Mouse (Mus musculus) spleen, adult 18-20 months (tissue): ENCODE measurements at regions not wholly inside any gene's neighbourhood (a gene's known extent, or its start where the extent isn't known, plus 50 kb on each side); places are given as distances from the start of the nearest gene placed in this dataset.
"Not testable (repeated sequence)": the region's sequence is repeated elsewhere in the genome, so short reads cannot be mapped to it uniquely, and the experiment has no call there.

ENCODE experiments used
- DNase-seq, 2 experiments: peaks; one replicate each; pipeline ENCODE4 v3.0.0; 2022; ENCODE audit warnings: mixed read lengths in 2 of 2

DNA sequence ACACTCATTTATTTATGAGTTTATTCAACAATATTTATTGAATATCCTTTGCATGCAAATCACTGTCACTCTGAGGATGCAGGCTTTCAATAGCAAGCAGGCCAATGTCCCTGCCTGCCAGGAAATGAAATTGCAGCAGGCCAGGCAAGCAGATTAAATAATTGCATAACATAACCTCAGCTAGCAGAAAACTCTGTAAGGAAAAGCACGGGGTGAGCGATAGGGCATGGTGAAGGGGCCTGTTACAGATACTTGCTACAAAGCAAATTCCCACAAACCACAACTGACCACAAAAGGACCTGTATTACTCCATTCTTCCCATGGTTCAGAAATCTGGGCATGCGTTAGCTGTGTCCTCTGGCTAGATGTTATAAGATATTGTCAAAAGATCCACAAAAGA, 509.8 kb downstream of the Bnc2 start:
- DNase-seq: no peak

DNA sequence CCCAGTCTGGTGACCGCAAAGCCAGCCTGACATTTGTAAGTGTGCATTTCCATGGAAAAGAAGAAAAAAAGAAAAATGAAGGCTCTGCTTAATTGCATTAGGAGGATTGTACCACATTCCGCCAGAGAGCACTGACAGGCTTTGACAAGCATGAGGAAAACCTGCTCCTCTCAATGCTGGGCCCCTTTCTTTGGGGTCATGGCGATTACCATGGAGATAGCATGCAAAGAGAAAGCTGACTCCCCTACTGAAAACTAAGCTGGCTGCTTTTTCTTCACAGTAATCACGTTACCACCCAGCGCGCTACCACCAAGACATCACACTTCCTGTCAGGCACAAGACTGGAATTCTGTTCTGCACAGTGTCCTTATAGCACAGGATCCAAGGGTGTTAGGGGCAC, 502.2 kb downstream of the Bnc2 start:
- DNase-seq: no peak

DNA sequence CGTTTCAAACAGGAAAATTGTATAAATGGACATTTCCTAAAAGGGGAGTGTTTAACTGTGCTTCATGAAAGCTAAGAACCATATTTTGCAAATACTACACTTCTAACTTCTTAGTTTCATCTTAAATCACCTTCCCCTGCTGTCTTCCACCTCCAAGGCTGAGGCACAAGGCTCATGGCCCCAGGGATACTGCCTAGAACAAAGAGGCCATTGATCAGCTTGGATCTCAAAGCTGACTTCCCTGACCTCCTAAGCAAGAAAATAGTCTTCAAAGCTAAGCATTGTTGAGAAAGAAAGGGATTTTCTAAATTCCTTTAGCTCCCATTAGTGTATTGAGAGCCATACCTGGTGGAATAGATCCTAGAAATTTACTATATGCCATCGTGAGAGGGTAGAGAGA, 501.6 kb downstream of the Bnc2 start:
- no peak for DNase-seq

DNA sequence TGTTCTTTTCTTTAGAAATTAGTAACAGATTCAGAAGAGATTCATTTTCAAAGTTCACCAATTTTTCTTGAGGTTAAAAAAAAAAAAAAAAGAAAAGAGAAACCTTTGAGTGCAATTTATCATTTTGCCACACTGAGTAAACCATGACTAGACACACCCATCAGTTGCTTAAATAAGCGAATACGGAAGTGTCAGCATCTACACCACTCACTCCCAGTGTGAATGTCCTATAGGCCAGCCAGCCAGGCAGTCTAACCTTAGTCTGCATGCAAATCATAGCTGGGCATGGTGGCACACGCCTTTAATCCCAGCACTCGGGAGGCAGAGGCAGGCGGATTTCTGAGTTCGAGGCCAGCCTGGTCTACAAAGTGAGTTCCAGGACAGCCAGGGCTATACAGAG, 498.6 kb downstream of the Bnc2 start:
- not testable (repeated sequence) for DNase-seq

DNA sequence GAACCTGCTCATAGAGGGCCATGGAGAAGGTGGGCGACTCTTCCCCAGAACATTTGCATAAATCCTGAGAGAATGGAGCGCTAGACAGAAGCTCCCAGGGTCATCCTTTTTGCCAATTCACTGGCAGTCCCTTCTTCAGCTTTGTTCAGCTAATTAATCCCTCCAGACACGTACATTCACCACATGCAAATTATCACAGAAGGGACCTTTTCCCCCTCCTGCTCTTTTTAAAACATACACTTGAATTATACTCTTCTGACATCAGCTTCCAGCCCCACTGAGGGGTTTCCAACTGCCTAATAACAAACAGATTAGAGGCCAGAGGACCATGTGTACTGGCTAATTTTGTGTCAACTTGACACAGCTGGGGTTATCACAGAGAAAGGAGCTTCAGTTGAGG, 497.2 kb downstream of the Bnc2 start:
- DNase-seq: no peak

DNA sequence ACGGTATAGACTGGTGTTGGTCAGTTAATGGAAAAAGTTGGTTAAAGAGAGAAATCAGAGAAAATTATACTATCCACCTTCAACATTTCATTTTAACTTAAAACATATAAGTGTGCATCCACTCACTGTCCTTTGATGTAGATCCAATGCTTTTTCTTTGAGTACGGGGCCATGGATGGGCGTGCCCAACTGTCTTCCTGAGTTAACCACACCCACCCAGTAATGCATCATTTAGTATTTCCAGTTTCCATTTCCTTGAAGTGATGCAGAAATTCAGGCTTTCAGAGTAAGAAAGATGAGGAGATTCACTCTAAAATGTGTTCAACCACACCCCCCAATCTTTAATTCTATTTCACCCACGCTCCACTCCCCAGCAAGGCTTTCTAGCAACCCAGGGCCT, 490.6 kb downstream of the Bnc2 start:
- no peak for DNase-seq

DNA sequence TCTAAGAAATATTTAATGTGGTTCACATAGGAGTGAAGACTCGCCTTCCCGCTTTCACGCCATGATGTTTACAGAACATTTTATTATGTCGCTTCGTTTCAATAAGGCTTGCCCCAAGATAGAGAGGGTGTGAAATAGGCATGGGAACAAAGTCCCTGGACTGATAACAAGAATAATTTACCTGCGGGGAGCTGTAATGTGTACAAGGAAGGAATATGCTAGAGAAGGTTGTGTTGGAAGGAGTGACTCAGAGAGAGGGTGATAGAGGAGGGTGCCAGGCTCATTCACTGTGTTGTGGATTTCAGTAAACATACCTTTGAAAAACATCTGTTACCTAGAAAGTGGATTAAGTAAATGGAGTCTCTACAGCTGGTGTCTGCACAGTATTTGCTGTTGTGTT, 490.2 kb downstream of the Bnc2 start:
- no peak for DNase-seq

DNA sequence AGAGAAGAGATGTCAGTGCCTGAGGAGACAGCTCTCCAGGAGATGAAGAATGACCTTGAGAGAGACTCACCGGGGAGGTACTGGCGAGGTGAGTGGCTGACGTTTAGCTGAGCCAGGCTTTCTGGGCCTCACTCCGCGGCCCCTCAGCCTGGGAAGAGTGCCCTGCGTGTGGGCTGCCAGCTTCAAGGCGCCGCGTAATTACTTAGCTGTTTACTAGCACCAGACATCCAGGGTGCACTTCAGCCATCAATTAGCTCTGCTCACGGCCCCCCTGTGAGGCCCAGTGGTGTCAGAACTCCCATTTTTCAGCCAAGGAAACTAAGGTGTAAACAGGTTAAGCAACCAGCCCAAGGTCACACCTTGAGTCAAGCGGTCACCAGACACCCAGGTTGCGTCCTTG, 485.8 kb downstream of the Bnc2 start:
- DNase-seq: no peak

DNA sequence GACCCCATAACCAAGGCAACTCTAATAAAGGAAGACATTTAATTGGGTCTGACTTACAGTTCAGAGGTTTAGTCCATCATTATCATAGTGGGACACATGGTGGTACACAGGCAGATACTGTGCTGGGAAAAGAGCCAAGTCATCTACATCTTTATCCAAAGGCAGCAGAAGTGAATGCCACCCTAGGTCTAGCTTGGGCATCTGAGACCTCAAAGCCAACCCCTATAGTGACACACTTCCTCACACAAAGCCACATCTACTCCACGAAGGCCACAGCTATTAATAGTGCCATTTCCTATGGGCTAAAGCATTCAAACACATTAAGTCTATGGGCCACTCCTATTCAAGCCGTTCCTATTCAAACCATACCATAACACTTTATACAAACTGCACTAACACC, 483.8 kb downstream of the Bnc2 start:
- DNase-seq: no peak

DNA sequence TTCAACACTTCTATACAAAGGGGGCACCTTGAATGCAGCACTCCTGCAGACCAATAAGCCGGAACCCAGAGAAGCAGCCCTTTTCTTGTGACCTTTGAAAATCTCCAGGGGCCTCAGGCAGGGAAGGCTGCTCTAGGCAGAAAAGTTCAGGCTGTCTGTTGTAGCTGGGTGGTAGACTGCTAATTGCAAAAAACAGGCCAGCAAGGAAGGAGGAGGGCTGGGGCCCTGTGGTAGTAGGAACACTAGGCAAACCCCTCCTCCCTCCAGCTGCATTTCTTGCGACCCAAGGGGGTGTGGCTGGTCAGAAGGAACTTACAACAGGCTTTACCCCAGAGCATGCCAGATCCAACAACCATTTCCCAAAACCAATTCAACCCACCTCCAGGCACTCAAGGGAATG, 482.8 kb downstream of the Bnc2 start:
- no peak for DNase-seq

DNA sequence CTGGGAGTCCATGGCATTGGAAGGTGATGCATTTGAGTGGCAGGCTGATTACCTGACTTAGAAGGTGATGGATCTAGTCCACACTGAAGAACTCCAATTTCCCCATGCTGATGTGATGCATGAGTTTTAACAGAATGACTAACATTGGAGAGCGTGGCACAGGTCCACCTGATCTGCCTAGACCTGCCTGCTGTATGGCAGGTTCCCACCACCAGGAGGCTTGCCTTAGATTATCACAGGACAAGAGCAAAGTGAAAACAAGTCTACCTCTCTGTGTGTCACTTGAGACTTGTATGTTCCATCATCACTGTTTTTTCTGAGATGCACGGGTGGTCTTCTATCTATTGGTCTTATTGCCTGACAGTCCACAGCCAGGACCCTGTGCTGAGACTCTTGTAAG, 478.3 kb downstream of the Bnc2 start:
- DNase-seq: no peak

DNA sequence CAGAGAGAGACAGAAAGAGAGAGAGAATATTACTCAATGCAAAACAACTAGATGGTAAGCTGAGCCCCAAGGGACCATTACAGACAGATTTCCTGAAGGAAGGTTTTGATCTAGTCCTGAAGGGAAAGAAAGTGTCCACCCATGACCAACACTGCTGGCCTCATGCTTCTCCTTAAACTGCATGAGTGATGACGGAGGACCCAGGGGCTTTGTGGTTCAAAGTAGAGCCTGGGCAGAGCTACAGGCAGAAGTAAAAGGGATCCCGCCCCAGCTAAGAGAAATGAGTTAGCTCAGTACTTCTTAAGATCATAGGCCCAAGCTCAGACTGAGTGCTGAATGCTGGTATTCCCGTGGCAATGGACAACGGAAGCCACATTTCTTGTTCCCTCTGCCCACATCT, 476.9 kb downstream of the Bnc2 start:
- DNase-seq: no peak

DNA sequence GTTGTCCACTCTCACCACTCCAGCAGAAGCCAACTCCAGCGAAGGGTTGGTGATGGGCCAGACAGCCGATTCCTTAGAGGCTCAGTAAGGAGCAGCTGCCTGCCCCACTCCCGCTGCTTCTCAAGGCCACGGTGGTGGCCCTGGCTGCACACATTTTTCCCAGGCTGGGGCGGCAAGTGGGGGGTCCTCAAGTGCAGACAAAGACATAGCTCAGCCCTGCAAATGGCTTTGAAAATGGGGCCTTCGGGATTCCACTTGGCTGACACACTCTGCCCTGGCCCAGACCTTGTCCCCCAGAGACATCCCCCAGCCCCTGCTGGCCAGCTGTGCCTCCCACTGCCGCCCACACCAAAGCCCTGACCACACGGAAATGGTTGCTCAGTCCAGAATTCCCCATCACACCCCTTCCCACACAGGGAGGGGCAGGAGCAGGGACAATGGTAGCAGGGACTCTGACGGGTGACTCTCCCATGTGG, 475.9 kb downstream of the Bnc2 start:
- DNase-seq: no peak

DNA sequence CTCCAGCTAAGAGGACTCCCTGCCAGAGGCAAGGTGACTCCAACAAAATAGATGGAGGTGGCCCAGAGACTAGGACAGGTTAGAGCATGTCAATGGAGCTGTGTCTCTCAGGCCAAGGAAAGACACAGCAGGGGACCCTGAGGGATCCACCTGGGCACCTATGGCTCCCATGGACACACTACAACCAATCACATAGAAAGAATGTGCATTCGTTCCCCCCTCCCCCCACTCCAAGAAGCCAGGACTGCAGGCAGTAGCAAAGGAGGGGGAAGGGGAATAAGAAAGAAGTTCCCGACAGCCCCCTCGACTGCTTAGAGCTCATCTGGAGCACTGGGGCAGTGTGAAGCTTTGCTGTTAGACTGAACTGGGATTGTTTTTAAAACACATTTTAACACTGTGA, 474.1 kb downstream of the Bnc2 start:
- DNase-seq: no peak

DNA sequence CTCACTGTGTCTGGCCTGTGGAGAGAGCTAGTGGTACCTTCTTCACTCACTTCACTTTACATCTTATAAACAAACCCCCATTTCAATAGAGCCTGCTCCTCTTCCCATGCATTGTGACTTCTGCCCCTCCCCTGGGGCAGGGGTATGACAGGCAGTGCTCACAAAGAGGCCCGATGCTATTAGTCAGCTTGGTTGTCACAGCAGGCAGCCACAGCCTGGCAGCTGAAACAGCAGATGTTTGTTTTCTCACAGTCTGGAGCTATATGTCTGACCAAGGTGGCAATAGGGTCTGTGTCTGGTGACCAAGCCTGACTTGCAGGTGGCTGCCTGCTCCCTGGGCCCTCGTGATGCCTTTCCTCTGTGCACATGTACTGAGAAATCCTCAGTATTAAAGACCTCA, 472.8 kb downstream of the Bnc2 start:
- DNase-seq: no peak

DNA sequence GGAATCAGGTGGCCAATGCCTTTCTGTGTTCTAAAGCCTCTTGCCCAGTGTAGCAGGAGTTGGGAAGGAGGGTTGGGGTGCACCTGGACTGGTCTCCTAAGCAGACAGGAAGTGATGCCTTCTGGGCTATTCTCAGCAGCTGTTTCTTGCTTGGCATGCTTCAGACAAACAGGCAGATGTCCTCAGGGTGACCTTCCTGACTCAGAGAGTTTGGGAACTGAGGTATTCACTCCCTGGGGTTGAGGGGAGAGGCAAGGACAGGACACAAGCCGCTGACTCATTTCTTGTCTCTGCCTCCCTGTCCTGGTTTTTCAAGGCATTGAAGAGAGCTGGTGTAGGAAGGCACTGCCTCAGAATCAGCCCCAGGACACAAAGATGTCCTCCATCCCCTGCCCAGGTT, 471.4 kb downstream of the Bnc2 start:
- no peak for DNase-seq

DNA sequence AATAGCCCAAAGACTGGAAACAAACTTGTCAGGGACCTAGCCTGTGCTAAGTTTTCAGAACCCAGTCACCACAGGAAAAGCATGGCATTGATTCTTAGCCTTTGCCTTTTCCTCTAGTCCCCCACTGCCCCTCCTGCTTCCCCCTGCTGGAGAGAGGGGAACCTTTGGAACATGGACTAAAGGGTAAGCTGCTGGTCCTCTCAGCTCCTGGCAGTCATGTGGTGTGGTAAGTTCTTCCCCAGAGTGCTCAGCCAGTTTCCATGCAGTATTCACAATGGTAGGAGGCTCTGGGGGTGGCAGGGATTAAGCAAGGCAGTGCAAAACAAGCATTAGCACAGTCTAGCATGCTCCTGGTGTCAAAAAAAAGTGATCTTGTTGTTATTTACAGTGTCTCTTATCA, 470.3 kb downstream of the Bnc2 start:
- DNase-seq: no peak

DNA sequence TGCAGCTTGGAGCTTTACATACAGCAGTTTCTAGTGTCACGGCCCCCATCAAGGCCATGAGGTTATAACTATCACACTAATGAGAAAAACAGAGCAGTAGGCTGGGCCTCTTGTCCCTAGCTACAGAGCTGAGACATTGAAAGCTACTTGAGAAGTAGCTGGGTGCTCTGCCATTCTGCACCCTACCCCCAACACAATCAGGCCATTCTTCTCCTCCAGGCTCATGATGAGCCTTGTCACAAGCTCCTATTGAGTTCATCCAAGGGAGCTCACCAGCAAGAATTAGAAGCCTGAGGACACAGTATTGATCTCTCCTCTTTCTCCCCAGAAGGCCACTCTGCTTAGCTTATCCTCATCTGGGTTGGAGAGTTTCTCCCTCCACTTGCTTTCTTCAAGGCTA, 466.9 kb downstream of the Bnc2 start:
- no peak for DNase-seq

DNA sequence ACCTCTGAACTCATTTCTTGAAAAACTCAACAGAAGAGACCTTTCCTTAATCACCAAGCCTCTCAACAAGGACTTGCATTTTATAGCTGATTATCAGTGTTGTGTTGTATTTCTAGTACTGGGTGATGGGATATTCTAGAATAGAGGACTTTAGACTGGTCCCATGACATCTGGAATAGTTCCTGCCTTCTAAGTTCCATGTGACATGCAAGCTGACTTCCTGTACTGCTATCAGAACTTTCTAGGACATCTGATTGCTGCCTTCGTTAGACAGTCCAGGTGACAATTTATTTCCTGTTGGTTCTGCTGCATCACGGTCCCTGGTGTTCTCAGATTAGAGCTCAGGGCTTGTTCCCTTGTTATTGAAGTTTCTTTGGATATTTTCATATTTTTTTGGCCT, 465.5 kb downstream of the Bnc2 start:
- no peak for DNase-seq

DNA sequence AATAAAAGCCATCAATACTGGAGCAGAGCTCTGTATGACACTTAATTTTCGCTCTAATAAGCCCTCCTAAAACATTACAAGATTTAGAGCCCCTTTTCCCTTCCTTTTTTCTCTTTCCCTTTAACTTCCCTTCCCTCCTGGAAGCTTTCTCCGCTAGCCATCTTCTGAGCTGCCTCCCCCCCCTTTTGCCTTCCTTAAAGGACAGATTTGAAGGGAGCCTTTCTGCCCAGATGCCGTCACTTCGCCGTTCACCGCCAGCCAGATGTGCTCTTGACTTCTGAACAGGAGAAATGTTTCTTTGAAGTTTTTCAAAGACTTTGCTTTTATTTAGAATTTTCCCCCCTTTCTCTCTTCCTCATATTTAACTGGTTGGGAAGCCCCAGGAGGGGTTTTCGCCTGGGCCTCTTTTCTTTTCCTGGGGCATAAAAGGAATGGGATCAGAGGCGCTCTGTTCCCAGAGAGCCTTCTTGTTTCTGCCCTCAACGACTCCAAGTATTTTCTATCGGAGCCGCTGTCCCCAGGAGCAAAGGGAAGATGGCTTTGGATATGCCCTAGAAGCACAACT, 463.7 kb downstream of the Bnc2 start:
- DNase-seq: no peak

DNA sequence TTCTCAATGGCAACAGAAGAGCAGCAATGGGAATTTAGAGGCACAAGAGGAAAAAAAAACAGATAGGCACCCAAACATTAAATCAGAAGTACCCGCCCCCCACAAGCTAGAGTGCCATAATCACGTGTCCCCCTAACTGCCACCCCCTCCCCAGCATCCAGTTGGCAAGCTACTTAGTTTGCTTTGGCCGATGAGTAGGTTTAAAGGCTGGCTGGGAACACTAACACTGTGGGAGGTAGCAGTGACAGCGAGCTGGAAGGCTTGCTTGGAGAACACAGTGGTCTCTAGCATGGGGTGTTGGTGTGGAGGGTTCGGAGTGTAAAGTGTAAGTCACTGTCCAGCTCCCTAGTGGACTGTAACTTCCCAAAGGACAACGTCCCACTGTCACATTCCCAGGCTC, 463.1 kb downstream of the Bnc2 start:
- no peak for DNase-seq

DNA sequence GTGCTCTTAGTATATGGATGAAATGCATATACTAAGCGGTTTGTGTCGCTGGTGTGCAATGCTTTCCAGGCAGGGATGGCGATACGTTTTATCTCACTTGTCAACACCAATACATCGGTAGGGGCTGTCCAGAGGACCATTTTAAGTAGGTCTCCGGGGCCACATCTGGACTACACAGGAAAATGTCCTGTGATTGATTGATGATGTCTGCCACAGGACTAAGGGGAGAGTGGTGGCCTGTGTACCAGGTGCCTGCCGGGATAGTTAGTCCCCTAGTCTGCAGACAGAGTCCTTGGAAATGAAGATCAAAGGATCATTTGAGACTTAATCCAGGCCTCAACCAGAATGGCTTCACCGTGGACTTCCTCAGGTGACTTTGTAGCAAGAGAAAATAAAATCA, 460.6 kb downstream of the Bnc2 start:
- DNase-seq: no peak

DNA sequence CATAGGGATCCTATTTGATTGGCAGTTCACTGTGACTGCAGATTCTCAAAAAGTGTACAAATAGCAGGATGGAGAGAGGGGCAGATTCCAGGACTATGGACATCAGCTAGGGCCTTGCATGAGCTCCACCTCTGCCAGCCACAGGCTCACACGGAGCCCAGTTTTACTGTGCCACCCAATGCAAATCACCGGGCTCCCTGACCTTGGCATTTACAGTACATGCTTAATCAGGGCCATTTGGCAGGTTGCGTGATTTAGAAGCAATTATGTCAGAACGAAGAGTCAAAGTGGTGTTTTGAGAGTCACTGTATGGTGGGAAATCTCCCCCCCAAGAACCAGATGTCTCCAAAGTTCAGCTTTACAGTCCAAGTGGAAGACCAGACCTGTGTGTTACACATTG, 456.1 kb downstream of the Bnc2 start:
- no peak for DNase-seq

DNA sequence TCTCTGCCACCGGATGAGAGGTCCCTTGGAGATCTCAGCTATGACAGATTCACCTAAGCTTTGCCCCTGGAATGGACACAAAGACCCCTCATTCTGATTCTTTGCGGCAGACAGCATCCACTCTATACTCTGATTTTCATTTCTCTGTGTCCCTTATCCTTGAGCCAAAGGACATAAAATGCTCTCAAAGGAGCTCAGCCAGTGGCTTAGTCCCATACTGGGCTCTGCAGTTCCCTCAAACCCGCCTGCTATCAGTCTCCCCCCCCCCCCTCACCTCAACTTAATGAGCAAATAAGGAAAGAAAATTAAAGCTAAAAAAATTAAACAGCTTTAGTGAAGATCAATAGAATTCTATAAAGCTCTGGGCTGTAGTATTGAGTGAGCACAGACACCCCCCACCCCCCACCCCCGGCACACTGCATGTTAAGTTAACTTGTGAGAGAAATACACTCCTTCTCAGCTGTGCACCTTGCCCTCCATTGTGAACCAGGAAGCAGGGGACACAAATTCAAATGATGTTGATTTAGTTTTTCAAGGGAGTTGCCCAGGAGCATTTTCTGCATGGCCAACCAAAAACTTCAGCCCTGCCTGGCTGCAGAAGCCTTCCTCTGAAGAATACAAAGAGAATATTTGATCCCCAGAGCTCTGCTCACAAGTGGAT, 452.9 kb downstream of the Bnc2 start:
- DNase-seq: no peak

DNA sequence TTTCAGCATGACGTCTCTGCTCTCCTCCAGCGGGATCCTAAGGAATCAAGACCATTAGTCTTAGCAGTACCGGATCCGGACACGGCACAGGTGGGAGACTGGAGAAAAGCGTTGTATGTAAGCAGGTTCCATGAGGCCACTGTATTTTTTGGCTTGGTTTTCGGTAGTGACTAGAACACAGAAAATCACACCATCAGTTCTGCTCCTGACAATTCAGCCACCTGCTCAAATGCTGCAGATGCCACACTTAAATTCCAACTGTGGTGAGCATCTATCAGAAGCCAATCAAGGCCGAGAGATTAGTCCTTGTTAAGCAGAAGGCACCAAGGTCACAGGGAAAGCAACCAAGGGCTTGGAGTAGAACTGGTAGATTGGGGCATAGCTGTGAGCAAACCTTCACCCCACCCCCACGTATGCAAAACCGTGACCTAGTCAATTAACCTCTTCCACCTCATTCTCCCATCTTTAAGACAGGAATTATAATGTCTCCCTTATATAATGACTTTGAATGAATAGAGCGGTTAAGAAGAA, 452.2 kb downstream of the Bnc2 start:
- no peak for DNase-seq
